Mouse (Mus musculus): ENCODE measurements around the gene Pnpla1. TPM values are rescaled to one million over a fixed set of nuclear protein-coding genes. Genes with fewer than 3 reads are reported as not detected.

Pnpla1 gene
- not detected for polyA plus RNA-seq (2014; fragmentation: Illumina TruSeq; extraction: RNeasy Lipid Tissue Mini Kit (QIAGEN cat#74804))

DNA sequence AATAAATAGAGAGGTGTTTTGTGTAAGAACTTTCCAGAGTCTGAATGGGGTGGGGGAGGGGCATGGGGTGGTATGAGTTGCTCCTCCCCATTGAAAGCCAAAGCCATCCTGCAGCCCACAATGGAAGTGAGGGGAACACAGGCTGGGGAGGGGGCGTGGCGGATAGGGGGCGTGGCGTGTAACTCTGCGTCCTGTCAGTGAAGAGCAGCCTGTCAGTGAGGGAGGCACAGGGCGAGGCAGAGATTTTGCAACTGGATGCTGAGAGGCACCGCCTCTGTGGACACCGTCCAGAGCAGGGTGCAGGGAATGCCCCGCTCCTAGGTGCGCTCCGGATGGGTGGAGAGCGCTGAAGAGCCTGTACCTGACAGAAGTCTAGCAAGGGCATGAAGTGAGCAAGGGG, at the start of gene Pnpla1:
Pnpla1 (plus strand) TSS at position 207 of the 400 bp plus-strand sequence.

DNA sequence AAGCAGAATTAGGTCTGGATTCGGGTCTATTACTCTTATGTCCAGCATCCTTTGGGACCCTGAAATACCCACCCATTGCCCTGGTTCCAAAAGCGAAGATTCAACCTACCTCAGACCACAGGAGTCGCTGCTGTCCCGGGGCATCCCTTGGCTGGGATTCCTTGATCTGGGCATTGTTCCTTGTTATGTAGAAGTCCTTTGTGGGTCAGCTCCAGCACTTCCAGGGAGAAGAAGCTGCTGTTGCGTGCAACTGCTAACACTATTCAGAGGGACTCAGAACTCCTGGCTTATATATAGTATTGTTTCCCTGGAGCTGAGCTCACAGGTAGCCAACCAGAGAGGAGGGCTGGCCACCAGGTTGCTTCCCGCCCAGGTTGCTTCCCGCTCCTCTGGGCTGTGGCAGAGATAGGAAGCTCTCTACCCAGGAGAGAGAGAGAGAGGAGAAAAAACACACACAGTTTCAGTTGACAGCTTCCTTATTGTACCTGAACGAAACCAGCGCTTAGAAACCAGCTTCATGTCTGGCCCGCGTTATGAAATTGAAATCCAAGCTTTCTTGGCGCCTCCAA, 56.9 kb downstream of the Pnpla1 start, which contains the start of gene 4930539E08Rik:
4930539E08Rik (minus strand) TSS at position 265 of the 569 bp plus-strand sequence.

Other genes starting within 250 kb of the Pnpla1 start
- gene Srpk1, start 235.7 kb upstream of the Pnpla1 start, polyA plus RNA-seq (2014; fragmentation: Illumina TruSeq; extraction: RNeasy Lipid Tissue Mini Kit (QIAGEN cat#74804)), result 139 TPM
- 0.97 TPM for gene Slc26a8, start 168.2 kb upstream of the Pnpla1 start, polyA plus RNA-seq (2014; fragmentation: Illumina TruSeq; extraction: RNeasy Lipid Tissue Mini Kit (QIAGEN cat#74804))
- gene Mapk14, start 167.1 kb upstream of the Pnpla1 start, polyA plus RNA-seq (2014; fragmentation: Illumina TruSeq; extraction: RNeasy Lipid Tissue Mini Kit (QIAGEN cat#74804)), result 42.5 TPM
- 1.9 TPM for gene AC170998.1, start 132.3 kb upstream of the Pnpla1 start, polyA plus RNA-seq (2014; fragmentation: Illumina TruSeq; extraction: RNeasy Lipid Tissue Mini Kit (QIAGEN cat#74804))
- not detected for gene Mapk13, start 89.1 kb upstream of the Pnpla1 start, polyA plus RNA-seq (2014; fragmentation: Illumina TruSeq; extraction: RNeasy Lipid Tissue Mini Kit (QIAGEN cat#74804))
- gene Brpf3, start 57.3 kb upstream of the Pnpla1 start, polyA plus RNA-seq (2014; fragmentation: Illumina TruSeq; extraction: RNeasy Lipid Tissue Mini Kit (QIAGEN cat#74804)), result 18.4 TPM
- gene 4930539E08Rik, start 56.9 kb downstream of the Pnpla1 start, polyA plus RNA-seq (2014; fragmentation: Illumina TruSeq; extraction: RNeasy Lipid Tissue Mini Kit (QIAGEN cat#74804)), result not detected
- not detected for gene Pxt1, start 85.4 kb downstream of the Pnpla1 start, polyA plus RNA-seq (2014; fragmentation: Illumina TruSeq; extraction: RNeasy Lipid Tissue Mini Kit (QIAGEN cat#74804))
- 54.1 TPM for gene Kctd20, start 93.5 kb downstream of the Pnpla1 start, polyA plus RNA-seq (2014; fragmentation: Illumina TruSeq; extraction: RNeasy Lipid Tissue Mini Kit (QIAGEN cat#74804))
- 99.1 TPM for gene Stk38, start 149.6 kb downstream of the Pnpla1 start, polyA plus RNA-seq (2014; fragmentation: Illumina TruSeq; extraction: RNeasy Lipid Tissue Mini Kit (QIAGEN cat#74804))
- gene Srsf3, start 174.2 kb downstream of the Pnpla1 start, polyA plus RNA-seq (2014; fragmentation: Illumina TruSeq; extraction: RNeasy Lipid Tissue Mini Kit (QIAGEN cat#74804)), result 744 TPM
- 14.2 TPM for gene Cdkn1a, start 232.6 kb downstream of the Pnpla1 start, polyA plus RNA-seq (2014; fragmentation: Illumina TruSeq; extraction: RNeasy Lipid Tissue Mini Kit (QIAGEN cat#74804))

All from ovary, adult 10 weeks (tissue).